Mouse (Mus musculus) embryonic fibroblast, embryonic 13.5 days (primary cell): ENCODE measurements around the gene Krt35.

Source experiments
- CTCF ChIP-seq: IDR thresholded peaks from 2 replicates; pipeline ENCODE4 v1.5.1; 2011; ENCODE audit warnings: mild to moderate bottlenecking, control low read depth, low read length, moderate library complexity, borderline replicate concordance; ENCODE audit not compliant: insufficient read depth
- POLR2A ChIP-seq: IDR thresholded peaks from 2 replicates; pipeline ENCODE4 v1.6.1; 2011; ENCODE audit warnings: low read depth, mild to moderate bottlenecking, control low read depth, low read length, moderate library complexity

DNA sequence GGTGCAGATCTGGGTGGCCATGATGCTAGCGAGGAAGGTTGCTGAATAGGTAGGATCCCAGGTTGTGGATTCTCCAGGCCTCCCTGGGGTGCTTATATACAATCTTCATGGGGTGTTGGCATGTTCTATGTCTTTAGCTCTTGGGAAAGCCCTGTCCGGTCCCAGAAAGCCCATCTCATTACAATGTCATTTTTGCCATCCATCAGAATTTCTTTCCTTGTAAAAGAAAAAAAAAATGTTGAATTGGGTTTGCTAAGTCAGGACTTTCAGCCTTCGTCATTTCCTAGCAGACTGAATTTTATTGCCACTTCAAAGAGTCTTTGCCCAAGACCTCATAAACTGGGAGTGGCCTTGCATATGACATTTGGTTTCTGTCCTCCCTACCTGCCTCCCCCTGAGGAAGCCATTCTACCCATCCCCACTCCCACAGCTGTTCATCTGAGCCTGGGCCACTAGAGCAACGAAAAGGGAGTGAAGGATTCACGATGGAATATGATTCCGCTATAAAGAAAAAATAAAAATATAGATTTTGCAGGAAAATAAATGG is 9.6 kb upstream of the Krt35 start, which contains the start of gene Krt36:
- no peak for TF ChIP-seq POLR2A
- TF ChIP-seq CTCF = no peak
